Mouse (Mus musculus) intestine, postnatal 0 days (tissue): Measurements from ENCODE around the gene Mark3. TPM values are rescaled to one million over a fixed set of nuclear protein-coding genes. Genes with fewer than 3 reads are reported as not detected.

ENCODE experiments used
- ATAC-seq: fragments of 200-750 bp; cut with Nextera tagmentation; 2 replicates; pipeline ENCODE4 v1.8.0; 2017; ENCODE audit warnings: mild to moderate bottlenecking, moderate TSS enrichment, moderate library complexity
- H3K27ac ChIP-seq: fragments of 300-500 bp; sonication (generic); 2 replicates; pipeline ENCODE4 v1.5.1; 2014; ENCODE audit warnings: mild to moderate bottlenecking, low read depth, low read length, moderate library complexity
- H3K27me3 ChIP-seq: fragments of 300-500 bp; sonication (generic); replicated peaks from 2 replicates; pipeline ENCODE4 v1.6.1; 2014; ENCODE audit warnings: low read length, mixed read lengths; ENCODE audit not compliant: control insufficient read depth, insufficient read depth
- H3K36me3 ChIP-seq: fragments of 300-500 bp; sonication (generic); 2 replicates; pipeline ENCODE4 v1.6.1; 2014; ENCODE audit warnings: mild to moderate bottlenecking, moderate library complexity; ENCODE audit not compliant: control insufficient read depth, insufficient read depth
- H3K4me1 ChIP-seq: fragments of 300-500 bp; sonication (generic); replicated peaks from 2 replicates; pipeline ENCODE4 v1.6.1; 2014; ENCODE audit warnings: antibody characterized with exemption, low read length, mixed read lengths; ENCODE audit not compliant: control insufficient read depth, insufficient read depth
- H3K4me2 ChIP-seq: fragments of 300-500 bp; sonication (generic); replicated peaks from 2 replicates; pipeline ENCODE4 v1.6.1; 2014; ENCODE audit warnings: low read depth, mild to moderate bottlenecking, moderate library complexity
- H3K4me3 ChIP-seq: fragments of 300-500 bp; sonication (generic); 2 replicates; pipeline ENCODE4 v1.5.1; 2014; ENCODE audit warnings: low read depth, low read length
- H3K9ac ChIP-seq: fragments of 300-500 bp; sonication (generic); 2 replicates; pipeline ENCODE4 v1.6.1; 2014; ENCODE audit warnings: mild to moderate bottlenecking, low read depth, low read length
- H3K9me3 ChIP-seq: fragments of 300-500 bp; sonication (generic); 2 replicates; pipeline ENCODE4 v1.6.1; 2016; ENCODE audit warnings: mixed run types; ENCODE audit not compliant: control insufficient read depth
- CTCF ChIP-seq: sonication (generic); IDR thresholded peaks from 2 replicates; pipeline ENCODE4 v1.5.1; 2016; ENCODE audit warnings: low read depth, mild to moderate bottlenecking, control low read depth, antibody characterized with exemption, moderate library complexity
- WGBS: fragments of 180-500 bp; shearing (Covaris S2); extraction: QIAGEN DNeasy Blood & Tissue Kit; methylation state at CpG from one replicate; pipeline ENCODE4 v1.1.7; 2014; 5-methylcytosine and 5-hydroxymethylcytosine counted together
- polyA plus RNA-seq: library from polyadenylated mRNA; unstranded; fragments of >200 nt; fragmentation: Nextera tagmentation; extraction: Ambion mirVana; gene quantifications from 2 replicates; pipeline ENCODE4 v1.2.1, GENCODE M21; 2015

Mark3 gene
- polyA plus RNA-seq, 1 experiment from 2014 or later: 24.7 TPM

- Histone ChIP-seq H3K27me3 (no peaks in the 10 kb centered on the region), H3K4me3 (no peak overlapping the region), H3K27ac (no peak overlapping the region), H3K9ac (no peak overlapping the region), H3K4me2 (no peak overlapping the region), H3K4me1 (no peaks in the 10 kb centered on the region), H3K9me3 (no peaks in the 10 kb centered on the region), H3K36me3 (no peaks in the 10 kb centered on the region)
- ATAC-seq: no peak
- WGBS: 45% methylated on average over 6 of the region's 6 CpGs
- TF ChIP-seq CTCF: no peak
Observed at GRCm38 (mm10) chr12:111557538-111557937, 16.8 kb upstream of the Mark3 start.

DNA sequence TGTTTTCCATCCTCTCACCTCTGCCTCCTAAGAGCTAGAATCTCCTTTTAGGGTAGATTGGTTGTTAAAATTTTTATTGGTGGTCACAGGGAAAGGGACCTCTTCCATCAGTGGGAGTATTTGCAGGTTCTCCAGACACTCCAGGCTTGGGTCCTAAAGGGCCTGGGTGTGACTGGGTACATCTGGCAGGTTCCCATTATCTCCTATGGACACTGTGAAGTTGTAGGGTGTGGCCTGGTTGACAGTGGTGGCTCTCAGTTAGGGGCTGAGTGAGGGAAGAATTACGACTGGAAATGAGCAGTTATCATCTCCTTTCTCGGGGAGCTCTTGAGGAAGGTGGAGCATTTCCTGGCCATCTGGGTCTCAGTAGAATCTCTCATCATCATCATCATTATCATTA, 15.7 kb upstream of the Mark3 start:
- H3K9me3 ChIP-seq: no peaks in the 10 kb centered on the region
- no peaks in the 10 kb centered on the region for H3K27me3 ChIP-seq
- no peak for ATAC-seq
- H3K27ac ChIP-seq: no peak overlapping the region
- H3K9ac ChIP-seq: no peak overlapping the region
- H3K4me3 ChIP-seq: no peak overlapping the region
- no peak overlapping the region for H3K4me2 ChIP-seq
- 29% methylated on average over 2 of the region's 2 CpGs for WGBS
- H3K36me3 ChIP-seq: no peaks in the 10 kb centered on the region
- no peaks in the 10 kb centered on the region for H3K4me1 ChIP-seq
- TF ChIP-seq CTCF: no peak

- WGBS: 50% methylated on average over 18 of the region's 18 CpGs
- Histone ChIP-seq H3K27ac (no peak overlapping the region), H3K4me2 (peak overlapping the region; percentile 40), H3K4me3 (peak overlapping the region; percentile 14; the same call in 1 of the 2 replicates), H3K9ac (no peak overlapping the region), H3K9me3 (no peaks in the 10 kb centered on the region), H3K36me3 (no peaks in the 10 kb centered on the region), H3K4me1 (no peaks in the 10 kb centered on the region), H3K27me3 (no peaks in the 10 kb centered on the region)
- ATAC-seq: peak; percentile 19; the same call in 1 of the 2 replicates
- TF ChIP-seq CTCF: no peak
Observed at GRCm38 (mm10) chr12:111559647-111560258, 14.6 kb upstream of the Mark3 start.

DNA sequence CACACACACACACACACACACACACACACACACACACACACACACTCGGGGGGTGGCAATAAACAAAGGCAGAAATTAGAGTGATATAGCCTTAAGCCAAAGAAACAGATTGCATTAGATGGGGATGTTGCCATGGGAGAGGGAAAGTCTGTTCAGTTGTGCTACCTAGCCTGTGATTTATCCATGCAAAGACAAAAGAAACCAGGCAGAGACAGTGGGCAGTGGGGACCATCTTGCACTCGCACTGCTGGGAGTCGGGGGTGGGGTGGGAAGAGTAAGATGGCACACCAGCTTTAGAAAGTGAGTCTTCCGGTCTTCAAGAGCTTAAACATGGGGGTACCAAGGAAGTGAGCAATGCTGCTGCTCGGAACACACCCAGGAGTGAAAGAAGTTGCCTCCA, 14.0 kb upstream of the Mark3 start:
- WGBS: 62% methylated on average over 5 of the region's 5 CpGs
- no peak overlapping the region for H3K27ac ChIP-seq
- no peak overlapping the region for H3K4me2 ChIP-seq

GRCm38 (mm10) chr12:111562276-111562814, 12.0 kb upstream of the Mark3 start:
- H3K27ac ChIP-seq: no peak overlapping the region
- no peaks in the 10 kb centered on the region for H3K4me1 ChIP-seq
- H3K4me3 ChIP-seq: no peak overlapping the region
- no peak for TF ChIP-seq CTCF
- H3K9me3 ChIP-seq: no peaks in the 10 kb centered on the region
- no peaks in the 10 kb centered on the region for H3K36me3 ChIP-seq
- no peaks in the 10 kb centered on the region for H3K27me3 ChIP-seq
- 30% methylated on average over 4 of the region's 4 CpGs for WGBS
- no peak overlapping the region for H3K4me2 ChIP-seq
- no peak for ATAC-seq
- no peak overlapping the region for H3K9ac ChIP-seq

More for the DNA sequence above, 14.0 kb upstream of the Mark3 start:
- no peak overlapping the region for H3K9ac ChIP-seq
- no peak for TF ChIP-seq CTCF
- H3K27me3 ChIP-seq: no peaks in the 10 kb centered on the region
- ATAC-seq: no peak
- no peaks in the 10 kb centered on the region for H3K4me1 ChIP-seq
- no peaks in the 10 kb centered on the region for H3K9me3 ChIP-seq
- no peak overlapping the region for H3K4me3 ChIP-seq
- H3K36me3 ChIP-seq: no peaks in the 10 kb centered on the region

DNA sequence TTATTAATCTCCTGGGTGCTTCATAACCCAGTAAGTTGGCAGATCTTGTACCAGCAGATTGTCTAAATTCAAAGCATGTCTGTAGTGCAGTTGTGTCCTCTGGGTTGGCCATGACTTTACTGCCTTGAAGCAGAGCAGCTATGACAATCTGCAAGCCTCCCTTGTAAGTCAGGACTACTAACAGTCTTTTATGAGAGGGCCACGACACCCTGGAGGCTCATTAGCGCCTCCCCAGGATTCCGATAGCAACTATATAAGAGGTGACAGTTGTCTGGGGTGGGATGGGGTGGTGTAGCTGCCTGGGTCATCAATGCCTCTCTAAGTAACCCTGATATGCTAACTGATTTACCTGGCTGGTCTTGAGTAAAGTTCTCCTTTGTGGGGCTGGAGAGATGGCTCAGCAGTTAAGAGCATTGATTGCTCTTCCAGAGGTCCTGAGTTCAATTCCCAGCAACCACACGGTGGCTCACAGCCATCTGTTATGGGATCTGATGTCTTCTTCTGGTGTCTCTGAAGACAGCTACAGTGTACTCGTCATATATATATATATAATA, 11.2 kb upstream of the Mark3 start:
- Histone ChIP-seq H3K27ac (no peak overlapping the region), H3K36me3 (no peaks in the 10 kb centered on the region), H3K4me2 (no peak overlapping the region), H3K9me3 (no peaks in the 10 kb centered on the region), H3K9ac (no peak overlapping the region), H3K4me1 (no peaks in the 10 kb centered on the region), H3K27me3 (no peaks in the 10 kb centered on the region), H3K4me3 (no peak overlapping the region)
- 43% methylated on average over 5 of the region's 5 CpGs for WGBS
- TF ChIP-seq CTCF: peak; percentile 45
- no peak for ATAC-seq
